Mouse (Mus musculus) cortical plate, adult 2 months (tissue): ENCODE data around the gene Gm43064.

Experiments
- CTCF ChIP-seq: fragments of 200-500 bp; IDR thresholded peaks from 2 replicates; pipeline ENCODE4 v1.5.1; 2011; ENCODE audit warnings: mild to moderate bottlenecking, control low read depth, low read length; ENCODE audit not compliant: insufficient read depth; ENCODE audit errors: extremely low read depth
- POLR2A ChIP-seq: fragments of 200-500 bp; IDR thresholded peaks from 2 replicates; pipeline ENCODE4 v1.6.1; 2011; ENCODE audit warnings: mild to moderate bottlenecking, low read length, control low read depth; ENCODE audit not compliant: insufficient read depth; ENCODE audit errors: extremely low read depth

DNA sequence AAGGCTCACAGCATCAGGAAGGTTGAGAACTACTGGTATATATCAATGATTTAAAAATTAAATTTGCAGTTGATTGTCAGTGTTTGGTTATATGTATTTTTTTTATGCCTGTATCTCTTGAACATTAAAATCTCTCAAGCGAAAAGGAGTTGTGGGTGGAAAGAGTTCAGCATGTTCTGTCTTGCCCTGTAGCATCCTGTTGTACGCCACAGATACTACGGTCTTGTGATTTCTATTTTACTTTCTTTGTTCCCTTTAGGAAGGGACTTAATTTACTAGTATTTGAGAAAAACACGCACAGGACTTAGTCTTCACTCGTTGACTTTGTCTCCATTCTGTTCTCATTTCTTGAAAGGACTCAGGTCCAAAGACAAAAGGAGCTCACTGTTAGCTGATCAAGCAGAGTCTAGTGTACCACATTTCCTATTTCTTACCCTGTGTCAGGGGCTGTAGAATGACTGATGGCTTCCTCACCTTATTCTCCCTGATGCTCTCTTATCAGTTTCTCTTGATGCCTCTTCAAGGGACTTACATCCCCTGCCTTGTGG lies 58.1 kb downstream of the Gm43064 start:
- no peak for TF ChIP-seq CTCF
- TF ChIP-seq POLR2A = no peak
